Mouse (Mus musculus) intestine, embryonic 16.5 days (tissue): Measurements from ENCODE around the gene Cdon. TPM values are rescaled to one million over a fixed set of nuclear protein-coding genes. Genes with fewer than 3 reads are reported as not detected.

Experiments used
- polyA plus RNA-seq: library from polyadenylated mRNA; unstranded; fragments of >200 nt; fragmentation: Nextera tagmentation; extraction: Ambion mirVana; gene quantifications from 2 replicates; pipeline ENCODE4 v1.2.1, GENCODE M21; 2015

Cdon gene
- polyA plus RNA-seq, 1 experiment from 2014 or later, result 4.7 TPM

Other genes with a start within 250 kb of the Cdon start
- gene Dcps, start 245.1 kb upstream of the Cdon start, polyA plus RNA-seq, result 73.5 and 88.2 TPM in 2 replicates
- 115 and 119 TPM in 2 replicates for gene Srpr, start 221.0 kb upstream of the Cdon start, polyA plus RNA-seq
- 12.4 and 13.4 TPM in 2 replicates for gene Tirap, start 220.8 kb upstream of the Cdon start, polyA plus RNA-seq
- gene Foxred1, start 210.1 kb upstream of the Cdon start, polyA plus RNA-seq, result 41.7 and 46.3 TPM in 2 replicates
- gene Fam118b, start 153.3 kb upstream of the Cdon start, polyA plus RNA-seq, result 58.2 and 58.9 TPM in 2 replicates
- 30.8 and 36.2 TPM in 2 replicates for gene Rpusd4, start 153.3 kb upstream of the Cdon start, polyA plus RNA-seq
- gene Gm1113, start 97.1 kb downstream of the Cdon start, polyA plus RNA-seq, result not detected in 2 replicates
- 1.1 and 1.2 TPM in 2 replicates for gene Ddx25, start 137.4 kb downstream of the Cdon start, polyA plus RNA-seq
- gene Pus3, start 137.5 kb downstream of the Cdon start, polyA plus RNA-seq, result 15.0 and 16.5 TPM in 2 replicates
- gene Pate2, start 149.2 kb downstream of the Cdon start, polyA plus RNA-seq, result 0.38 and 0.66 TPM in 2 replicates
- gene Hyls1, start 149.3 kb downstream of the Cdon start, polyA plus RNA-seq, result 10.8 TPM in 2 replicates
- not detected in 2 replicates for gene Pate4, start 190.8 kb downstream of the Cdon start, polyA plus RNA-seq
- not detected in 2 replicates for gene Pate3, start 227.1 kb downstream of the Cdon start, polyA plus RNA-seq